Mouse (Mus musculus): ENCODE data around the gene Hs1bp3. TPM values are rescaled to one million over a fixed set of nuclear protein-coding genes. Genes with fewer than 3 reads are reported as not detected.

The Hs1bp3 gene
- polyA plus RNA-seq, 1 experiment from 2014 or later, result 9.6 TPM

GRCm38 (mm10) chr12:8333617-8334016, 20.4 kb downstream of the Hs1bp3 start:
- Histone ChIP-seq H3K4me2 (ENCODE audit: low read depth, low read length) (no peak overlapping the region), H3K9ac (replicated peaks; ENCODE audit: low read length) (no peak overlapping the region), H3K27me3 (ENCODE audit: control insufficient read depth, insufficient read depth, low read length) (no peaks in the 10 kb centered on the region), H3K4me3 (ENCODE audit: low read depth, low read length) (no peak overlapping the region), H3K4me1 (ENCODE audit: control insufficient read depth, insufficient read depth, low read length) (no peaks in the 10 kb centered on the region), H3K27ac (replicated peaks; ENCODE audit: low read depth, low read length) (no peak overlapping the region), H3K36me3 (replicated peaks; ENCODE audit: control insufficient read depth, insufficient read depth, low read depth, low read length) (no peaks in the 10 kb centered on the region), H3K9me3 (replicated peaks; ENCODE audit: control insufficient read depth, low read length) (no peaks in the 10 kb centered on the region)
- WGBS, result 90% methylated on average over 8 of the region's 8 CpGs
- ATAC-seq (replicated peaks; ENCODE audit: insufficient number of reproducible peaks, low FRiP score, low TSS enrichment, low read depth) (no peak), DNase-seq (ENCODE audit: low spot score) (no peak)

- 92% methylated on average over 4 of the region's 4 CpGs for WGBS
- Histone ChIP-seq H3K27ac (replicated peaks; ENCODE audit: low read depth, low read length) (no peak overlapping the region), H3K9ac (replicated peaks; ENCODE audit: low read length) (no peak overlapping the region), H3K9me3 (replicated peaks; ENCODE audit: control insufficient read depth, low read length) (no peaks in the 10 kb centered on the region), H3K36me3 (replicated peaks; ENCODE audit: control insufficient read depth, insufficient read depth, low read depth, low read length) (no peaks in the 10 kb centered on the region), H3K4me3 (ENCODE audit: low read depth, low read length) (no peak overlapping the region), H3K4me2 (ENCODE audit: low read depth, low read length) (no peak overlapping the region), H3K27me3 (ENCODE audit: control insufficient read depth, insufficient read depth, low read length) (no peaks in the 10 kb centered on the region), H3K4me1 (ENCODE audit: control insufficient read depth, insufficient read depth, low read length) (no peaks in the 10 kb centered on the region)
- ATAC-seq (replicated peaks; ENCODE audit: insufficient number of reproducible peaks, low FRiP score, low TSS enrichment, low read depth), result no peak
- DNase-seq (ENCODE audit: low spot score), result no peak
Measured at GRCm38 (mm10) chr12:8334261-8334660, 21.0 kb downstream of the Hs1bp3 start.

GRCm38 (mm10) chr12:8335503-8335902, 22.3 kb downstream of the Hs1bp3 start:
- WGBS, result 93% methylated on average over 2 of the region's 2 CpGs

DNA sequence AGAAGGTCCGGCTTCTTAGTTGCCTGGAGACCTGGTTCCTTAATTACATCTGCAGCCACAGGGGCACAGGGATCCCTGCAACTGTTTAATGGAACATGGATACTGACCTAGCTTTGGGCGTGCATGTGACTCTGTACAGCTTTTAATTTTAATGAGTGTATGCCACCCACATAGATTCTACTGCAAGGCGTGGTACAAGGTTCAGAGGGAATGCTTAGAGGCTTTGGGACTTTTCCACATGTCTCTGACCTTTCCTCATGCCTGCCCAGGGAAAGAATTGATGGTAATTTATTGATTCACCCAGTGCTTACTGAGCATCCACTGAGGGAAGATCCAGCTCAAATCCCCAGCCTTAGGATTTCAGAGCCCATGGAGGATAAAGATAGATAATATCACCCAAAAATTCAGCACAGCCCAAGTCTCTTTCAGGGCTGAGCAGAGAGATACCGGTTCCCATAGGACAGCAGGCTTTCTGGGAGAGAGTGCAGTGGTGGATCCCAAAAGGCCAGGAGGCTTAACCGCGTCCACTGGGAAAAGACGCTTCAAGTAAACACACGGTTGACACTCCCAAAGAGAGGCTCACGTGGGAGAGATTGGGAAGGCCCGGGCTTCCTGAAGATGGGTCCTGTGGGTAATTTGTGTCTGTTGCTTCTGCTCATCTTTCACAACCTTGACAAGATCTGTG, 23.5 kb downstream of the Hs1bp3 start:
- DNase-seq (ENCODE audit: low spot score) (no peak), ATAC-seq (replicated peaks; ENCODE audit: insufficient number of reproducible peaks, low FRiP score, low TSS enrichment, low read depth) (no peak)
- H3K4me3 ChIP-seq (ENCODE audit: low read depth, low read length), result no peak overlapping the region
- H3K9ac ChIP-seq (replicated peaks; ENCODE audit: low read length), result no peak overlapping the region
- no peaks in the 10 kb centered on the region for H3K27me3 ChIP-seq (ENCODE audit: control insufficient read depth, insufficient read depth, low read length)
- H3K4me1 ChIP-seq (ENCODE audit: control insufficient read depth, insufficient read depth, low read length), result peaks cover 2% of the 10 kb centered on the region; the same call in 1 of the 2 replicates
- no peaks in the 10 kb centered on the region for H3K9me3 ChIP-seq (replicated peaks; ENCODE audit: control insufficient read depth, low read length)
- H3K27ac ChIP-seq (replicated peaks; ENCODE audit: low read depth, low read length), result no peak overlapping the region
- no peaks in the 10 kb centered on the region for H3K36me3 ChIP-seq (replicated peaks; ENCODE audit: control insufficient read depth, insufficient read depth, low read depth, low read length)
- H3K4me2 ChIP-seq (ENCODE audit: low read depth, low read length), result no peak overlapping the region
- WGBS, result 89% methylated on average over 10 of the region's 10 CpGs

More at GRCm38 (mm10) chr12:8335503-8335902, 22.3 kb downstream of the Hs1bp3 start:
- no peak overlapping the region for H3K27ac ChIP-seq (replicated peaks; ENCODE audit: low read depth, low read length)
- no peaks in the 10 kb centered on the region for H3K36me3 ChIP-seq (replicated peaks; ENCODE audit: control insufficient read depth, insufficient read depth, low read depth, low read length)
- no peaks in the 10 kb centered on the region for H3K27me3 ChIP-seq (ENCODE audit: control insufficient read depth, insufficient read depth, low read length)
- no peak overlapping the region for H3K4me3 ChIP-seq (ENCODE audit: low read depth, low read length)
- H3K9ac ChIP-seq (replicated peaks; ENCODE audit: low read length), result no peak overlapping the region
- peaks cover 2% of the 10 kb centered on the region; the same call in 1 of the 2 replicates for H3K4me1 ChIP-seq (ENCODE audit: control insufficient read depth, insufficient read depth, low read length)
- no peak overlapping the region for H3K4me2 ChIP-seq (ENCODE audit: low read depth, low read length)
- ATAC-seq (replicated peaks; ENCODE audit: insufficient number of reproducible peaks, low FRiP score, low TSS enrichment, low read depth) (no peak), DNase-seq (ENCODE audit: low spot score) (no peak)
- no peaks in the 10 kb centered on the region for H3K9me3 ChIP-seq (replicated peaks; ENCODE audit: control insufficient read depth, low read length)

DNA sequence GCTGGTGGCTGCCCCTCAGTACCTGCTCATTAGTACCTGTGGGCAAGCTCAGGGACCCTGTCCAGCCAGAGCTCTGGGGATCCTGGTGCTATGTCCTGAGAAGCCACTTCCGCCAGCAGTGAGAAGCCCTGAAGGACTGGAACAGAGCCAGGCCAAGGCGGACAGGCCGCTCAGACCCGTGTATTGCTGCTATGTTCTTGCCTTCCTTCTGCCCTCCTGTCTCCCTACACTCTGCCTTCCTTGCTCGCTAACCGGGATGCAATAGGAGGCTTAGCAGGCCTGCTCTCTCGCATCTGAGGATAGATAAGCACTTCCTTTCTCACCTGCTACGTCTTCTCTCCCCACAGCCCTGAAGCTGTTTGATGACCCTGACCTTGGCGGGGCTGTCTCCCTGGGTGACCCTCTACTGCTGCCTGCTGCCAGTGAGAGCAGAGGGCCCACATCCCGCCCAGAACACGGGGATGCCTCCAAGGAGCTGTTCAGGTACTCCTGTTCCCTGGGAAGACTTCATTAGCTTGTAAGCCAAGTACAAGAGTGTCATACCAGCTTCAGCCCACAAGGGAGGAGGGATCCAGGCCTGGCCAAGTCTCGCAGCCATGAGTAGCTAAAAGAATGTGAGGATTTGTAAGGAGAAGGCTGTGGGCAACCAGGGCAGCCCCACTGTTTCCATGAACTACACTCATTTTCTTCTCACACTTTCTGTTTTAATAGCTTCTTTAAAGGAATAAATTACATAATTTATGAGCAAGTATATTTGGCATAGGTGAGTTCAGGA, 24.2 kb downstream of the Hs1bp3 start:
- Histone ChIP-seq H3K27ac (replicated peaks; ENCODE audit: low read depth, low read length) (no peak overlapping the region), H3K4me1 (ENCODE audit: control insufficient read depth, insufficient read depth, low read length) (peaks cover 2% of the 10 kb centered on the region; the same call in 1 of the 2 replicates), H3K36me3 (replicated peaks; ENCODE audit: control insufficient read depth, insufficient read depth, low read depth, low read length) (no peaks in the 10 kb centered on the region), H3K27me3 (ENCODE audit: control insufficient read depth, insufficient read depth, low read length) (no peaks in the 10 kb centered on the region), H3K9ac (replicated peaks; ENCODE audit: low read length) (no peak overlapping the region), H3K4me3 (ENCODE audit: low read depth, low read length) (no peak overlapping the region), H3K4me2 (ENCODE audit: low read depth, low read length) (no peak overlapping the region), H3K9me3 (replicated peaks; ENCODE audit: control insufficient read depth, low read length) (no peaks in the 10 kb centered on the region)
- no peak for DNase-seq (ENCODE audit: low spot score)
- no peak for ATAC-seq (replicated peaks; ENCODE audit: insufficient number of reproducible peaks, low FRiP score, low TSS enrichment, low read depth)
- WGBS, result 81% methylated on average over 12 of the region's 12 CpGs

- Histone ChIP-seq H3K9me3 (replicated peaks; ENCODE audit: control insufficient read depth, low read length) (no peaks in the 10 kb centered on the region), H3K27ac (replicated peaks; ENCODE audit: low read depth, low read length) (no peak overlapping the region), H3K27me3 (ENCODE audit: control insufficient read depth, insufficient read depth, low read length) (no peaks in the 10 kb centered on the region), H3K36me3 (replicated peaks; ENCODE audit: control insufficient read depth, insufficient read depth, low read depth, low read length) (no peaks in the 10 kb centered on the region), H3K4me1 (ENCODE audit: control insufficient read depth, insufficient read depth, low read length) (peaks cover 2% of the 10 kb centered on the region; the same call in 1 of the 2 replicates), H3K4me3 (ENCODE audit: low read depth, low read length) (no peak overlapping the region), H3K4me2 (ENCODE audit: low read depth, low read length) (no peak overlapping the region), H3K9ac (replicated peaks; ENCODE audit: low read length) (no peak overlapping the region)
- 56% methylated on average over 4 of the region's 4 CpGs for WGBS
- ATAC-seq (replicated peaks; ENCODE audit: insufficient number of reproducible peaks, low FRiP score, low TSS enrichment, low read depth), result no peak
- DNase-seq (ENCODE audit: low spot score), result no peak
Measured at GRCm38 (mm10) chr12:8338491-8338890, 25.3 kb downstream of the Hs1bp3 start.

DNA sequence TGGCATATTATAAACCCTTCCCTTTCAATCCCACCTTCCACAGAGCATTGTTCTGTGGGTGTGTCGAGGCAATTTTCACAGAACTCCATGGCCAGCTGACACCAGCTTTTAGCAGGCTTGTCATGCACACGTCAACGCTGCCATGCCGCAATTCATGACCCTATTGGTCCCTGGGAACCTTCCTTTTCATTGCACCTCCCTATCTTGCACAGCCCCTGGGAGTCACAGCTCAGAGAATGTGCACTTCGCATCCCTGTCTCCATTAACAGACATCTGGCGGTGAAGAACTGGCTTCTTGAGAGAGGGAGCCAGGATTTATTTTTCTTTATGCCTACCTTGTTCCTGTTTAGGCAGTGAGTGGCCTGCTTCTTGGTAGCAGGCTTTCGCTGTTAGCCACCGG, 25.7 kb downstream of the Hs1bp3 start:
- H3K27ac ChIP-seq (replicated peaks; ENCODE audit: low read depth, low read length), result no peak overlapping the region
- 74% methylated on average over 8 of the region's 8 CpGs for WGBS
- no peak for ATAC-seq (replicated peaks; ENCODE audit: insufficient number of reproducible peaks, low FRiP score, low TSS enrichment, low read depth)

More for the DNA sequence above, 25.7 kb downstream of the Hs1bp3 start:
- no peaks in the 10 kb centered on the region for H3K36me3 ChIP-seq (replicated peaks; ENCODE audit: control insufficient read depth, insufficient read depth, low read depth, low read length)
- no peak for DNase-seq (ENCODE audit: low spot score)
- H3K4me3 ChIP-seq (ENCODE audit: low read depth, low read length), result no peak overlapping the region
- no peaks in the 10 kb centered on the region for H3K9me3 ChIP-seq (replicated peaks; ENCODE audit: control insufficient read depth, low read length)
- H3K27me3 ChIP-seq (ENCODE audit: control insufficient read depth, insufficient read depth, low read length), result no peaks in the 10 kb centered on the region
- H3K4me1 ChIP-seq (ENCODE audit: control insufficient read depth, insufficient read depth, low read length), result peaks cover 2% of the 10 kb centered on the region; the same call in 1 of the 2 replicates
- no peak overlapping the region for H3K9ac ChIP-seq (replicated peaks; ENCODE audit: low read length)
- no peak overlapping the region for H3K4me2 ChIP-seq (ENCODE audit: low read depth, low read length)

All from embryonic facial prominence, embryonic 11.5 days (tissue).